Mouse (Mus musculus) v-Abl transformed pro-B cells (cell line): ENCODE results near the gene Mast4.

Experiments
- in situ Hi-C, 2 experiments: fragments of 400-800 bp; cut with MboI; formaldehyde crosslinking; loops; one replicate each; pipeline ENCODE4 v1.15.1; 2025; ENCODE audit not compliant: unreplicated experiment in 2 of 2

The Mast4 gene

GRCm38 (mm10) chr13:102690184-102690583 is 644.1 kb downstream of the Mast4 start:
- in situ Hi-C loops = loop anchor here in 1 of 2 experiments (5.0 to 25.0 kb wide), 4 partner anchors 37 to 1922 kb away; no protein-coding TSS in a partner anchor

GRCm38 (mm10) chr13:102689201-102690090 is 644.9 kb downstream of the Mast4 start:
- in situ Hi-C loops = loop anchor here in 1 of 2 experiments (5.0 to 25.0 kb wide), 4 partner anchors 38 to 1923 kb away; no protein-coding TSS in a partner anchor

DNA sequence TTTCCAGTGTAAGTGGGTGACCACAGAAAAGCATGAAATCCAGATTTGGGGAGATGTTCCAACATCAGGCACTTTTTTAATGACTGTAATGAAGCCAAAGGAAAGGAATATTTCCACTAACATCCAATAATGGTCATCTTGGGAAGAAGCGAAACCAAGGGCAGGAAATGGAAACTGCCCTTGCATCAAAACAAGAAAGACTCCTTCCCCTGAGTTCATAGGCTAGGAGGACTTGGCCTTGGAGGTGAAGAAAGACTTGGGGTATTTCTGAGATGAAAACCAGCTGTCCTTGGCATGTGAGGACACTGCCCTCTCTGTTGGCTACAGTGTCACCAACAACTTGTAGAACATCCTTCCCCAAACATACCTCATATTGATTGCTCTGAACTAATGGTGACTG is 646.2 kb downstream of the Mast4 start:
- in situ Hi-C loops = loop anchor here in 1 of 2 experiments (25.0 kb wide), 1 partner anchor 1924 kb away; no protein-coding TSS in a partner anchor

- in situ Hi-C loops = loop anchor here (5.0 to 25.0 kb wide), 2 partner anchors 57 to 1927 kb away; no protein-coding TSS in a partner anchor
These were observed 649.4 kb downstream of the Mast4 start for GRCm38 (mm10) chr13:102684890-102685289.
